Mouse (Mus musculus) MEL (cell line): Measurements from ENCODE around the gene Cpeb4. TPM values are rescaled to one million over a fixed set of nuclear protein-coding genes. Genes with fewer than 3 reads are reported as not detected.

Experiments
- DNase-seq: peaks from one replicate; pipeline ENCODE4 v3.0.0; 2011; ENCODE audit warnings: low read depth, low spot score
- H3K27ac ChIP-seq: 2 replicates; pipeline ENCODE4 v1.5.1; 2012; ENCODE audit warnings: low read depth, mild to moderate bottlenecking, control low read depth, low read length, moderate library complexity; ENCODE audit not compliant: control insufficient read depth
- H3K27me3 ChIP-seq, 2 experiments: fragments of 150-350 bp in 1 of 2; sonication (generic) in 1 of 2; 2 replicates each; pipeline ENCODE4 v1.6.1; 2012; ENCODE audit warnings: low read length in 2 of 2, mild to moderate bottlenecking in 2 of 2, improper control_type of control experiment in 1 of 2, moderate library complexity in 1 of 2; ENCODE audit not compliant: insufficient read depth in 2 of 2, control insufficient read depth in 1 of 2
- H3K36me3 ChIP-seq, 2 experiments: 2 replicates each; pipeline ENCODE4 v1.6.1; 2012 to 2014; ENCODE audit warnings: low read length in 2 of 2, improper control_type of control experiment in 1 of 2, inconsistent platforms in 1 of 2, mild to moderate bottlenecking in 1 of 2; ENCODE audit not compliant: insufficient read depth in 2 of 2, control insufficient read depth in 1 of 2
- H3K4me1 ChIP-seq, 2 experiments: fragments of 150-350 bp in 1 of 2; sonication (generic) in 1 of 2; 2 replicates each; pipeline ENCODE4 v1.6.1; 2012; ENCODE audit warnings: low read length in 2 of 2, improper control_type of control experiment in 1 of 2, mild to moderate bottlenecking in 1 of 2; ENCODE audit not compliant: insufficient read depth in 2 of 2, control insufficient read depth in 1 of 2
- H3K4me3 ChIP-seq, 2 experiments: fragments of 150-350 bp in 1 of 2; sonication (generic) in 1 of 2; 2 replicates each; pipeline ENCODE4 v1.5.1; 2012; ENCODE audit warnings: low read depth in 2 of 2, low read length in 2 of 2, mild to moderate bottlenecking in 2 of 2, moderate library complexity in 2 of 2, control low read depth in 1 of 2, improper control_type of control experiment in 1 of 2; ENCODE audit not compliant: control insufficient read depth in 1 of 2, insufficient read depth in 1 of 2
- H3K79me2 ChIP-seq: 2 replicates; pipeline ENCODE4 v1.6.1; 2012; ENCODE audit warnings: mild to moderate bottlenecking, low read length, moderate library complexity; ENCODE audit not compliant: control insufficient read depth, poor library complexity, insufficient read depth
- H3K9ac ChIP-seq: 2 replicates; pipeline ENCODE4 v1.6.1; 2012; ENCODE audit warnings: low read depth, mild to moderate bottlenecking, control low read depth, low read length, moderate library complexity; ENCODE audit not compliant: control insufficient read depth, poor library complexity, severe bottlenecking
- H3K9me3 ChIP-seq: fragments of 150-350 bp; sonication (generic); replicated peaks from 2 replicates; pipeline ENCODE4 v1.6.1; 2012; ENCODE audit warnings: mild to moderate bottlenecking, low read length, improper control_type of control experiment, moderate library complexity; ENCODE audit not compliant: insufficient read depth
- BHLHE40 ChIP-seq: IDR thresholded peaks from 2 replicates; pipeline ENCODE4 v1.6.1; 2012; ENCODE audit warnings: low read depth, mild to moderate bottlenecking, inconsistent platforms, low read length, improper control_type of control experiment, borderline replicate concordance
- CTCF ChIP-seq, 3 experiments: IDR thresholded peaks in 2 of 3; conservative IDR thresholded peaks in 1 of 3; 2 replicates each; pipeline ENCODE4 v1.5.1; 2011 to 2012; ENCODE audit warnings: low read length in 3 of 3, low read depth in 2 of 3, mild to moderate bottlenecking in 2 of 3, improper control_type of control experiment in 1 of 3, inconsistent platforms in 1 of 3, mixed read lengths in 1 of 3, moderate library complexity in 1 of 3; ENCODE audit not compliant: control insufficient read depth in 1 of 3, insufficient read depth in 1 of 3, poor library complexity in 1 of 3, severe bottlenecking in 1 of 3
- ELF1 ChIP-seq: IDR thresholded peaks from 2 replicates; pipeline ENCODE4 v1.6.1; 2014; ENCODE audit warnings: low read depth, mild to moderate bottlenecking, inconsistent platforms, low read length, improper control_type of control experiment, moderate library complexity
- EP300 ChIP-seq, 2 experiments: IDR thresholded peaks; 2 replicates each; pipeline ENCODE4 v1.6.1; 2011; ENCODE audit warnings: improper control_type of control experiment in 2 of 2, low read length in 2 of 2, low read depth in 1 of 2, mild to moderate bottlenecking in 1 of 2
- ETS1 ChIP-seq: IDR thresholded peaks from 2 replicates; pipeline ENCODE4 v1.6.1; 2012; ENCODE audit warnings: low read depth, mild to moderate bottlenecking, inconsistent platforms, low read length, improper control_type of control experiment, moderate library complexity
- GABPA ChIP-seq: IDR thresholded peaks from 2 replicates; pipeline ENCODE4 v1.6.1; 2012; ENCODE audit warnings: low read depth, mild to moderate bottlenecking, inconsistent platforms, low read length, improper control_type of control experiment, moderate library complexity
- GATA1 ChIP-seq: IDR thresholded peaks from 2 replicates; pipeline ENCODE4 v1.6.1; 2011; ENCODE audit warnings: low read depth, low read length, improper control_type of control experiment
- HCFC1 ChIP-seq: IDR thresholded peaks from 2 replicates; pipeline ENCODE4 v1.6.1; 2012; ENCODE audit warnings: low read depth, mild to moderate bottlenecking, inconsistent platforms, low read length, improper control_type of control experiment, moderate library complexity
- MAFK ChIP-seq: IDR thresholded peaks from 2 replicates; pipeline ENCODE4 v1.6.1; 2011; ENCODE audit warnings: low read depth, mild to moderate bottlenecking, low read length, improper control_type of control experiment, borderline replicate concordance
- MAX ChIP-seq: IDR thresholded peaks from 2 replicates; pipeline ENCODE4 v1.6.1; 2011; ENCODE audit warnings: low read length, improper control_type of control experiment
- MAZ ChIP-seq: IDR thresholded peaks from 2 replicates; pipeline ENCODE4 v1.6.1; 2012; ENCODE audit warnings: low read depth, mild to moderate bottlenecking, inconsistent platforms, low read length, improper control_type of control experiment
- MEF2A ChIP-seq: IDR thresholded peaks from 2 replicates; pipeline ENCODE4 v1.6.1; 2014; ENCODE audit warnings: low read depth, mild to moderate bottlenecking, inconsistent platforms, low read length, improper control_type of control experiment; ENCODE audit not compliant: poor library complexity, insufficient replicate concordance, severe bottlenecking; ENCODE audit errors: extremely low read depth
- MXI1 ChIP-seq: IDR thresholded peaks from 2 replicates; pipeline ENCODE4 v1.6.1; 2011; ENCODE audit warnings: mild to moderate bottlenecking, low read depth, low read length, improper control_type of control experiment
- MYB ChIP-seq: IDR thresholded peaks from 2 replicates; pipeline ENCODE4 v1.6.1; 2011; ENCODE audit warnings: mild to moderate bottlenecking, low read depth, low read length, improper control_type of control experiment
- POLR2A ChIP-seq, 2 experiments: IDR thresholded peaks; 2 replicates each; pipeline ENCODE4 v1.6.1; 2011 to 2012; ENCODE audit warnings: low read length in 2 of 2, mild to moderate bottlenecking in 2 of 2, control low read depth in 1 of 2, improper control_type of control experiment in 1 of 2, low read depth in 1 of 2, moderate library complexity in 1 of 2; ENCODE audit not compliant: control insufficient read depth in 1 of 2, insufficient read depth in 1 of 2, poor library complexity in 1 of 2
- POLR2AphosphoS2 ChIP-seq: IDR thresholded peaks from 2 replicates; pipeline ENCODE4 v1.6.1; 2011; ENCODE audit warnings: low read length, improper control_type of control experiment
- POLR2AphosphoS5 ChIP-seq: IDR thresholded peaks from 2 replicates; pipeline ENCODE4 v1.6.1; 2012; ENCODE audit warnings: low read depth, borderline replicate concordance, mild to moderate bottlenecking, inconsistent platforms, low read length, moderate library complexity, mixed read lengths
- RAD21 ChIP-seq: IDR thresholded peaks from 2 replicates; pipeline ENCODE4 v1.6.1; 2011; ENCODE audit warnings: mild to moderate bottlenecking, low read depth, low read length, improper control_type of control experiment
- SIN3A ChIP-seq: IDR thresholded peaks from 2 replicates; pipeline ENCODE4 v1.6.1; 2012; ENCODE audit warnings: low read length, improper control_type of control experiment, inconsistent platforms
- SMC3 ChIP-seq: IDR thresholded peaks from 2 replicates; pipeline ENCODE4 v1.6.1; 2011; ENCODE audit warnings: low read depth, low read length, improper control_type of control experiment
- TBP ChIP-seq: IDR thresholded peaks from 2 replicates; pipeline ENCODE4 v1.8.0; 2011; ENCODE audit warnings: low read depth, low read length, improper control_type of control experiment
- UBTF ChIP-seq: IDR thresholded peaks from 2 replicates; pipeline ENCODE4 v1.6.1; 2012; ENCODE audit warnings: low read depth, mild to moderate bottlenecking, inconsistent platforms, low read length, improper control_type of control experiment, moderate library complexity, borderline replicate concordance; ENCODE audit not compliant: insufficient read depth
- USF1 ChIP-seq: IDR thresholded peaks from 2 replicates; pipeline ENCODE4 v1.6.1; 2014; ENCODE audit warnings: low read depth, mild to moderate bottlenecking, inconsistent platforms, low read length, improper control_type of control experiment, moderate library complexity
- USF2 ChIP-seq, 2 experiments: IDR thresholded peaks; 2 replicates each; pipeline ENCODE4 v1.6.1; 2011 to 2012; ENCODE audit warnings: improper control_type of control experiment in 2 of 2, low read length in 2 of 2, borderline replicate concordance in 1 of 2, inconsistent platforms in 1 of 2, low read depth in 1 of 2, mild to moderate bottlenecking in 1 of 2; ENCODE audit not compliant: insufficient read depth in 1 of 2
- ZC3H11A ChIP-seq: IDR thresholded peaks from 2 replicates; pipeline ENCODE4 v1.6.1; 2012; ENCODE audit warnings: low read depth, mild to moderate bottlenecking, inconsistent platforms, low read length, improper control_type of control experiment
- ZMIZ1 ChIP-seq: IDR thresholded peaks from 2 replicates; pipeline ENCODE4 v1.6.1; 2012; ENCODE audit warnings: low read depth, mild to moderate bottlenecking, inconsistent platforms, low read length, improper control_type of control experiment, moderate library complexity
- ZNF384 ChIP-seq: IDR thresholded peaks from 2 replicates; pipeline ENCODE4 v1.6.1; 2012; ENCODE audit warnings: low read depth, mild to moderate bottlenecking, inconsistent platforms, low read length, improper control_type of control experiment
- polyA plus RNA-seq, 2 experiments: library from polyadenylated mRNA; stranded (reverse) in 1 of 2; unstranded in 1 of 2; fragments of >175 nt in 1 of 2; fragments of >200 nt in 1 of 2; gene quantifications; 2 replicates each; pipeline versions ENCODE4 v1.2.1 to v1.2.4; 2012; ENCODE audit warnings: low replicate concordance in 2 of 2, low read depth in 1 of 2; ENCODE audit not compliant: insufficient read length in 2 of 2, insufficient read depth in 1 of 2, missing spikeins in 1 of 2
- total RNA-seq: library from RNA; depleted of rRNA; stranded (reverse); fragments of 300-350 nt; gene quantifications from 2 replicates; pipeline ENCODE4 v1.2.3, GENCODE M21; 2012

Cpeb4 gene
- total and polyA plus RNA-seq, 3 experiments = 3.8 to 4.9 TPM; not detected in 1

- Histone ChIP-seq H3K9ac (no peak overlapping the region), H3K4me1 (peaks cover 21 to 39% of the 10 kb centered on the region in 2 experiments), H3K27ac (no peak overlapping the region), H3K79me2 (no peaks in the 10 kb centered on the region), H3K36me3 (peaks cover 0 to 47% of the 10 kb centered on the region in 2 experiments; a peak in 2 of 4 replicates), H3K27me3 (no peaks in the 10 kb centered on the region), H3K9me3 (no peaks in the 10 kb centered on the region), H3K4me3 (no peak overlapping the region)
- TF ChIP-seq BHLHE40 (no peak), USF2 (IDR thresholded peaks at IDR 0.05; ENCODE audit: borderline replicate concordance in 1 of 2, insufficient read depth in 1 of 2, low read depth in 1 of 2, low read length in 2 of 2) (no peak), HCFC1 (no peak), MAFK (no peak), EP300 (IDR thresholded peaks at IDR 0.05; ENCODE audit: low read depth in 1 of 2, low read length in 2 of 2) (no peak), SIN3A (no peak), MAX (no peak), ETS1 (no peak), GABPA (no peak), MXI1 (no peak), ZMIZ1 (no peak), GATA1 (no peak), RAD21 (no peak), POLR2AphosphoS2 (no peak), ELF1 (no peak), MYB (no peak), ZC3H11A (no peak), UBTF (no peak), SMC3 (no peak)
- DNase-seq = no peak
Observed at GRCm38 (mm10) chr11:31893639-31894038, 21.6 kb downstream of the Cpeb4 start.

- no peaks in the 10 kb centered on the region for H3K9me3 ChIP-seq
- no peak overlapping the region; the same call in 1 of the 2 replicates for H3K27ac ChIP-seq
- no peak for DNase-seq
- H3K79me2 ChIP-seq = no peaks in the 10 kb centered on the region
- H3K4me1 ChIP-seq = peaks cover 21 to 38% of the 10 kb centered on the region in 2 experiments
- no peak overlapping the region for H3K9ac ChIP-seq
- TF ChIP-seq ETS1 (no peak), USF2 (IDR thresholded peaks at IDR 0.05; ENCODE audit: borderline replicate concordance in 1 of 2, insufficient read depth in 1 of 2, low read depth in 1 of 2, low read length in 2 of 2) (no peak), POLR2AphosphoS5 (no peak), POLR2AphosphoS2 (no peak), MAZ (no peak), ZNF384 (no peak), USF1 (no peak), CTCF (IDR thresholded peaks at IDR 0.05 in 2 of 3, conservative IDR thresholded peaks at IDR 0.05 in 1 of 3; ENCODE audit: control insufficient read depth in 1 of 3, insufficient read depth in 1 of 3, low read depth in 2 of 3, low read length in 3 of 3, poor library complexity in 1 of 3, severe bottlenecking in 1 of 3) (no peak), POLR2A (IDR thresholded peaks at IDR 0.05; ENCODE audit: control insufficient read depth in 1 of 2, insufficient read depth in 1 of 2, low read depth in 1 of 2, low read length in 2 of 2, poor library complexity in 1 of 2) (no peak), RAD21 (no peak), SIN3A (no peak), TBP (no peak), MEF2A (no peak), HCFC1 (no peak), ZMIZ1 (no peak)
- H3K27me3 ChIP-seq = no peaks in the 10 kb centered on the region
- peaks cover 0 to 44% of the 10 kb centered on the region in 2 experiments; a peak in 2 of 4 replicates for H3K36me3 ChIP-seq
- no peak overlapping the region for H3K4me3 ChIP-seq
Observed at GRCm38 (mm10) chr11:31896065-31896792, 24.2 kb downstream of the Cpeb4 start.
